Mouse (Mus musculus) kidney, adult 2 months (tissue): ENCODE measurements around the gene Zcchc13. TPM values are rescaled to one million over a fixed set of nuclear protein-coding genes. Genes with fewer than 3 reads are reported as not detected.
A peak's percentile ranks its signal among the peaks of the same experiment; 100 is the strongest.

Experiments
- DNase-seq: peaks from one replicate; pipeline ENCODE4 v3.0.0; 2021
- H3K27ac ChIP-seq: fragments of 200-500 bp; 2 replicates; pipeline ENCODE4 v1.5.1; 2012; ENCODE audit warnings: low read depth, low read length, control low read depth, inconsistent platforms; ENCODE audit not compliant: insufficient read depth
- H3K27me3 ChIP-seq: fragments of 200-500 bp; replicated peaks from 2 replicates; pipeline ENCODE4 v1.6.1; 2012; ENCODE audit warnings: mild to moderate bottlenecking, moderate library complexity, low read length, inconsistent platforms; ENCODE audit not compliant: control insufficient read depth, insufficient read depth
- H3K36me3 ChIP-seq: fragments of 200-500 bp; 2 replicates; pipeline ENCODE4 v1.6.1; 2012; ENCODE audit warnings: mild to moderate bottlenecking, moderate library complexity, low read length, inconsistent platforms; ENCODE audit not compliant: control insufficient read depth, insufficient read depth
- H3K4me1 ChIP-seq: fragments of 200-500 bp; 2 replicates; pipeline ENCODE4 v1.6.1; 2011; ENCODE audit warnings: low read length; ENCODE audit not compliant: control insufficient read depth, insufficient read depth
- H3K4me3 ChIP-seq: fragments of 200-500 bp; 2 replicates; pipeline ENCODE4 v1.5.1; 2011; ENCODE audit warnings: mild to moderate bottlenecking, low read depth, low read length, control low read depth; ENCODE audit not compliant: insufficient read depth
- CTCF ChIP-seq: fragments of 200-500 bp; conservative IDR thresholded peaks from 2 replicates; pipeline ENCODE4 v1.5.1; 2011; ENCODE audit warnings: low read depth, mild to moderate bottlenecking, control low read depth, low read length, moderate library complexity, mixed read lengths; ENCODE audit not compliant: insufficient read depth, insufficient read length
- POLR2A ChIP-seq: fragments of 200-500 bp; IDR thresholded peaks from one replicate; pipeline ENCODE4 v1.6.1; 2011; ENCODE audit warnings: low read depth, low read length, control low read depth
- WGBS: fragments of 180-500 bp; shearing (Covaris S2); methylation state at CpG from one replicate; pipeline ENCODE4 v1.1.7; 2018; 5-methylcytosine and 5-hydroxymethylcytosine counted together
- polyA plus RNA-seq: library from polyadenylated mRNA; depleted of rRNA; stranded (reverse); fragments of >200 nt; gene quantifications from 2 replicates; pipeline ENCODE4 v1.2.3, GENCODE M21; 2012

The Zcchc13 gene
- polyA plus RNA-seq, 1 experiment = 0.09 TPM

GRCm38 (mm10) chrX:103614700-103615233 is 15.6 kb upstream of the Zcchc13 start:
- Histone ChIP-seq H3K36me3 (peaks cover 1% of the 10 kb centered on the region; the same call in 1 of the 2 replicates), H3K27ac (no peak overlapping the region), H3K4me1 (no peaks in the 10 kb centered on the region), H3K27me3 (no peaks in the 10 kb centered on the region), H3K4me3 (no peak overlapping the region)
- TF ChIP-seq CTCF (no peak), POLR2A (no peak)
- DNase-seq = no peak
- 92% methylated on average over 24 of the region's 24 CpGs for WGBS

- Histone ChIP-seq H3K27ac (no peak overlapping the region), H3K27me3 (no peaks in the 10 kb centered on the region), H3K4me1 (no peaks in the 10 kb centered on the region), H3K36me3 (peaks cover 1% of the 10 kb centered on the region; the same call in 1 of the 2 replicates), H3K4me3 (no peak overlapping the region)
- TF ChIP-seq CTCF = no peak
- TF ChIP-seq POLR2A = no peak
- 47% methylated on average over 4 of the region's 4 CpGs for WGBS
- DNase-seq = no peak
Observed at GRCm38 (mm10) chrX:103615453-103615852, 14.9 kb upstream of the Zcchc13 start.

GRCm38 (mm10) chrX:103616162-103616535 is 14.2 kb upstream of the Zcchc13 start:
- no peaks in the 10 kb centered on the region for H3K27me3 ChIP-seq
- TF ChIP-seq POLR2A (no peak), CTCF (no peak)
- H3K4me3 ChIP-seq = peak overlapping the region; percentile 73
- 6% methylated on average over 19 of the region's 19 CpGs for WGBS
- DNase-seq = peak; percentile 39
- H3K4me1 ChIP-seq = no peaks in the 10 kb centered on the region
- H3K36me3 ChIP-seq = peaks cover 1% of the 10 kb centered on the region; the same call in 1 of the 2 replicates
- H3K27ac ChIP-seq = peak overlapping the region; percentile 16

- no peak for TF ChIP-seq CTCF
- TF ChIP-seq POLR2A = no peak
- H3K36me3 ChIP-seq = no peaks in the 10 kb centered on the region
- H3K4me1 ChIP-seq = no peaks in the 10 kb centered on the region
- under 1% methylated on average over 24 of the region's 50 CpGs for WGBS
- H3K27me3 ChIP-seq = no peaks in the 10 kb centered on the region
- DNase-seq = peak; percentile 91
- H3K4me3 ChIP-seq = peak overlapping the region; percentile 73
- peak overlapping the region; percentile 78 for H3K27ac ChIP-seq
Observed at GRCm38 (mm10) chrX:103616536-103617404, 13.6 kb upstream of the Zcchc13 start.

- Histone ChIP-seq H3K36me3 (no peaks in the 10 kb centered on the region), H3K4me1 (no peaks in the 10 kb centered on the region), H3K27me3 (no peaks in the 10 kb centered on the region), H3K4me3 (peak overlapping the region; percentile 37; the same call in 1 of the 2 replicates), H3K27ac (no peak overlapping the region)
- TF ChIP-seq POLR2A (no peak), CTCF (no peak)
- WGBS = 17% methylated on average over 8 of the region's 8 CpGs
- DNase-seq = no peak
Observed at GRCm38 (mm10) chrX:103617405-103618095, 12.8 kb upstream of the Zcchc13 start.

GRCm38 (mm10) chrX:103621799-103622198 is 8.6 kb upstream of the Zcchc13 start:
- 2% methylated on average over 8 of the region's 8 CpGs for WGBS
- peak overlapping the region; percentile 64 for H3K4me3 ChIP-seq
- DNase-seq = no peak
- H3K27ac ChIP-seq = peak overlapping the region; percentile 97
- no peaks in the 10 kb centered on the region for H3K36me3 ChIP-seq
- no peaks in the 10 kb centered on the region for H3K4me1 ChIP-seq
- H3K27me3 ChIP-seq = no peaks in the 10 kb centered on the region
- TF ChIP-seq POLR2A = no peak
- no peak for TF ChIP-seq CTCF
